Mouse (Mus musculus) left cerebral cortex, postnatal 10 days (tissue): Measurements from ENCODE around the gene Pou2f3. TPM values are rescaled to one million over a fixed set of nuclear protein-coding genes. Genes with fewer than 3 reads are reported as not detected.
A peak's percentile ranks its signal among the peaks of the same experiment; 100 is the strongest.

Source experiments
- DNase-seq, 2 experiments: peaks; one replicate each; pipeline ENCODE4 v3.0.0; 2021 to 2022; ENCODE audit warnings: low spot score in 2 of 2, mixed read lengths in 1 of 2; ENCODE audit errors: extremely low spot score in 1 of 2
- intact Hi-C: fragments of 180-260 bp; cut with DNase I; formaldehyde crosslinking; loops from one replicate; pipeline ENCODE4 v1.15.1; 2025
- total RNA-seq, 2 experiments: library from RNA; stranded (reverse); gene quantifications; 2 replicates each; pipeline ENCODE4 v1.2.3; 2021

Pou2f3 gene
- total RNA-seq, result not detected

GRCm38 (mm10) chr9:43210190-43210682 lies at the start of gene Pou2f3:
Gene Pou2f3 (minus strand): TSS chr9:43210369.
- intact Hi-C loops, result loop anchor here (2.0 kb wide), 2 partner anchors 67 to 209 kb away; no protein-coding TSS in a partner anchor
- peak in 1 of 2 experiments; percentile 87 for DNase-seq

- intact Hi-C loops, result no loop called here
- peak in 1 of 2 experiments; percentile 75 for DNase-seq
Measured at GRCm38 (mm10) chr9:43253271-43253681, 43.1 kb upstream of the Pou2f3 start.

GRCm38 (mm10) chr9:43252790-43253189 lies 42.6 kb upstream of the Pou2f3 start:
- intact Hi-C loops, result no loop called here
- no peak for DNase-seq

- intact Hi-C loops, result no loop called here
- no peak for DNase-seq
Measured at GRCm38 (mm10) chr9:43251786-43252185, 41.6 kb upstream of the Pou2f3 start.

- no peak for DNase-seq
- intact Hi-C loops, result no loop called here
Measured at GRCm38 (mm10) chr9:43246738-43247180, 36.6 kb upstream of the Pou2f3 start.

GRCm38 (mm10) chr9:43245801-43246570 lies 35.8 kb upstream of the Pou2f3 start:
- no peak for DNase-seq
- intact Hi-C loops, result no loop called here

GRCm38 (mm10) chr9:43242432-43242831 lies 32.3 kb upstream of the Pou2f3 start:
- intact Hi-C loops, result no loop called here

GRCm38 (mm10) chr9:43241970-43242369 lies 31.8 kb upstream of the Pou2f3 start:
- intact Hi-C loops, result no loop called here
- DNase-seq, result no peak

More at GRCm38 (mm10) chr9:43242432-43242831, 32.3 kb upstream of the Pou2f3 start:
- DNase-seq, result no peak

- intact Hi-C loops, result no loop called here
Measured at GRCm38 (mm10) chr9:43241291-43241690, 31.1 kb upstream of the Pou2f3 start.

GRCm38 (mm10) chr9:43240594-43240900 lies 30.4 kb upstream of the Pou2f3 start:
- no peak for DNase-seq
- intact Hi-C loops, result no loop called here

More at GRCm38 (mm10) chr9:43241291-43241690, 31.1 kb upstream of the Pou2f3 start:
- no peak for DNase-seq

- intact Hi-C loops, result no loop called here
- peak; percentile 59 to 92 for DNase-seq
Measured at GRCm38 (mm10) chr9:43239712-43240593, 29.8 kb upstream of the Pou2f3 start, which contains the start of gene Oaf. Gene Oaf (minus strand): TSS chr9:43239911.

GRCm38 (mm10) chr9:43238631-43239545 lies 28.7 kb upstream of the Pou2f3 start:
- no peak for DNase-seq
- intact Hi-C loops, result no loop called here

GRCm38 (mm10) chr9:43238167-43238566 lies 28.0 kb upstream of the Pou2f3 start:
- intact Hi-C loops, result no loop called here
- no peak for DNase-seq

GRCm38 (mm10) chr9:43237111-43237775 lies 27.1 kb upstream of the Pou2f3 start:
- DNase-seq, result no peak
- intact Hi-C loops, result no loop called here

- no peak for DNase-seq
- intact Hi-C loops, result no loop called here
Measured at GRCm38 (mm10) chr9:43236576-43236975, 26.4 kb upstream of the Pou2f3 start.

- intact Hi-C loops, result no loop called here
- no peak for DNase-seq
Measured at GRCm38 (mm10) chr9:43236106-43236505, 25.9 kb upstream of the Pou2f3 start.

GRCm38 (mm10) chr9:43235336-43235735 lies 25.2 kb upstream of the Pou2f3 start:
- DNase-seq, result no peak
- intact Hi-C loops, result no loop called here

- DNase-seq, result no peak
- intact Hi-C loops, result no loop called here
Measured at GRCm38 (mm10) chr9:43234496-43234895, 24.3 kb upstream of the Pou2f3 start.
